Mouse (Mus musculus): Measurements from ENCODE around the gene Knop1. TPM values are rescaled to one million over a fixed set of nuclear protein-coding genes. Genes with fewer than 3 reads are reported as not detected.

The Knop1 gene
- polyA plus RNA-seq, 1 experiment: 16.4 TPM

DNA sequence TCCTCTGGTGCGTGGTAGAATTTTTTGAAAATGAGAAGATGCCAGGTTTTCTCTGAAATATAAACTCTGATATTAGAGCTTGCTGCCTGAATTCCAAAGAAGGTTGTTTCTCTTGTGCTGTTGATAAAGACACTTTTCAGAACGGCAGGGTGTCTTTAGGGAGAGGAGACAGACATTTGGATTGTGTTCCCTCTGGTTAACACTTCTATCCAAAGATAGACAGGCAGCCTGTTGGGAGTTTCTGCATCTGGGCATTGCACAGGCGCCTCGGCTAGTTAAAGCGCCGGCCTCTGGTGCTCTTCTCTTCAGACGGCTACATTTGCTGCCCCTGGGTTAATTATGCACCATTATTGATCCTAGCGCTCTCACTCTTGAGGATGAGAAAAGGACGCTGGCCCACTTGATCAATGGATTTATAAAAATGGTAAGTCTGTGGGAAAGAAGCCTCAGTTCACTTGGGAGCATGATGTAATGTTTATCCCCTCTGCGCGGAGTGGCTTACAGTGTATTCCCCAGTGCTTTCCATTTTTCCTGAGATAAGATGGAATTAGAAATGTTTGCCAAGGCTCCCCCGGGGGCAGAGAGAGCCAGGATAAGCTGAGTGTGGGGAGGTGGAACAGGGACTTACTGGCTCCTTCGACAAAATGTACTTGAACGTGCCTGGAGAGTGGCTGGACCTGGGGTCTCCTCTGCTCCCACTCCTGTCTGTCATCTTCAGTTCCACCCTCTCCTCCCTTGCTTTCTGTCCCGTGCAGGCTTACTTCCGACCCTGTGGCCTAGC lies 49.2 kb downstream of the Knop1 start:
- no peak for DNase-seq
- 65% methylated on average over 16 of the region's 16 CpGs for WGBS
- no peak for TF ChIP-seq POLR2A (IDR thresholded peaks at IDR 0.05; ENCODE audit: borderline replicate concordance, insufficient read depth, low read length)
- TF ChIP-seq CTCF (IDR thresholded peaks at IDR 0.05; ENCODE audit: borderline replicate concordance, insufficient read depth, low read depth, low read length): no peak
- Histone ChIP-seq H3K27me3 (ENCODE audit: control insufficient read depth, insufficient read depth, low read length) (no peaks in the 10 kb centered on the region), H3K4me3 (replicated peaks; ENCODE audit: insufficient read depth, low read depth, low read length) (no peak overlapping the region), H3K4me1 (ENCODE audit: control insufficient read depth, insufficient read depth, low read length) (peaks cover 3% of the 10 kb centered on the region), H3K27ac (ENCODE audit: insufficient read depth, low read length) (no peak overlapping the region)

DNA sequence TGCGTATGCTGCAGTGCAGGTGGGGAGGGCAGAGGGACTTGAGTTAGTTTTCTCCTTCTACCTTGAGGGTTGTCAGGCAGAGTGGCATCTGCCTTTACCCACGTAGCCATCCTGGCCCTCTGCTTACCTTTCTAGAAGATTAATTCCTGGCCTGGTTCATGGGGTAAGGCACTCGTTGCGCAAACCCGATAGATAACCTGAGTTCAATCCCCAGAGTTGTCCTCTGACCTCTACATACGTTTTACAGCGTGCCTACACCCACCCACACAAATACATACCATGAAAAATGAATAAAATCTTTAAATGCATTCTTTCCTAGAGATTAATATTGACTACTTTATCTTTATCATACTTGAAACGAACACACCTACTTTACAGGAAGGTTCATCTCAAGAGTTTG lies 52.6 kb downstream of the Knop1 start:
- Histone ChIP-seq H3K27ac (ENCODE audit: insufficient read depth, low read length) (no peak overlapping the region), H3K4me3 (replicated peaks; ENCODE audit: insufficient read depth, low read depth, low read length) (no peak overlapping the region), H3K4me1 (ENCODE audit: control insufficient read depth, insufficient read depth, low read length) (peaks cover 3% of the 10 kb centered on the region), H3K27me3 (ENCODE audit: control insufficient read depth, insufficient read depth, low read length) (no peaks in the 10 kb centered on the region)
- WGBS: 96% methylated on average over 8 of the region's 8 CpGs
- no peak for DNase-seq
- TF ChIP-seq CTCF (IDR thresholded peaks at IDR 0.05; ENCODE audit: borderline replicate concordance, insufficient read depth, low read depth, low read length) (no peak), POLR2A (IDR thresholded peaks at IDR 0.05; ENCODE audit: borderline replicate concordance, insufficient read depth, low read length) (no peak)

GRCm38 (mm10) chr7:118801791-118802190 lies 54.3 kb downstream of the Knop1 start:
- 75% methylated on average over 3 of the region's 3 CpGs for WGBS
- Histone ChIP-seq H3K27ac (ENCODE audit: insufficient read depth, low read length) (no peak overlapping the region), H3K4me3 (replicated peaks; ENCODE audit: insufficient read depth, low read depth, low read length) (no peak overlapping the region), H3K4me1 (ENCODE audit: control insufficient read depth, insufficient read depth, low read length) (peaks cover 3% of the 10 kb centered on the region; the same call in 1 of the 2 replicates), H3K27me3 (ENCODE audit: control insufficient read depth, insufficient read depth, low read length) (no peaks in the 10 kb centered on the region)
- no peak for DNase-seq
- TF ChIP-seq POLR2A (IDR thresholded peaks at IDR 0.05; ENCODE audit: borderline replicate concordance, insufficient read depth, low read length) (no peak), CTCF (IDR thresholded peaks at IDR 0.05; ENCODE audit: borderline replicate concordance, insufficient read depth, low read depth, low read length) (no peak)

- Histone ChIP-seq H3K4me3 (replicated peaks; ENCODE audit: insufficient read depth, low read depth, low read length) (no peak overlapping the region), H3K4me1 (ENCODE audit: control insufficient read depth, insufficient read depth, low read length) (no peaks in the 10 kb centered on the region), H3K27me3 (ENCODE audit: control insufficient read depth, insufficient read depth, low read length) (no peaks in the 10 kb centered on the region), H3K27ac (ENCODE audit: insufficient read depth, low read length) (no peak overlapping the region)
- WGBS: 87% methylated on average over 15 of the region's 15 CpGs
- DNase-seq: no peak
- no peak for TF ChIP-seq CTCF (IDR thresholded peaks at IDR 0.05; ENCODE audit: borderline replicate concordance, insufficient read depth, low read depth, low read length)
- TF ChIP-seq POLR2A (IDR thresholded peaks at IDR 0.05; ENCODE audit: borderline replicate concordance, insufficient read depth, low read length): no peak
Measured at GRCm38 (mm10) chr7:118800112-118800734, 55.8 kb downstream of the Knop1 start.

- TF ChIP-seq POLR2A (IDR thresholded peaks at IDR 0.05; ENCODE audit: borderline replicate concordance, insufficient read depth, low read length) (no peak), CTCF (IDR thresholded peaks at IDR 0.05; ENCODE audit: borderline replicate concordance, insufficient read depth, low read depth, low read length) (no peak)
- Histone ChIP-seq H3K27ac (ENCODE audit: insufficient read depth, low read length) (no peak overlapping the region), H3K27me3 (ENCODE audit: control insufficient read depth, insufficient read depth, low read length) (no peaks in the 10 kb centered on the region), H3K4me3 (replicated peaks; ENCODE audit: insufficient read depth, low read depth, low read length) (no peak overlapping the region), H3K4me1 (ENCODE audit: control insufficient read depth, insufficient read depth, low read length) (peaks cover 2% of the 10 kb centered on the region; the same call in 1 of the 2 replicates)
- no peak for DNase-seq
- 89% methylated on average over 6 of the region's 6 CpGs for WGBS
Measured at GRCm38 (mm10) chr7:118798105-118798570, 57.9 kb downstream of the Knop1 start.

GRCm38 (mm10) chr7:118797600-118797999 lies 58.5 kb downstream of the Knop1 start:
- whole genome bisulfite sequencing: 79% methylated on average over 7 of the region's 7 CpGs
- no peak for TF ChIP-seq CTCF (IDR thresholded peaks at IDR 0.05; ENCODE audit: borderline replicate concordance, insufficient read depth, low read depth, low read length)
- TF ChIP-seq POLR2A (IDR thresholded peaks at IDR 0.05; ENCODE audit: borderline replicate concordance, insufficient read depth, low read length): no peak
- no peak for DNase-seq
- no peaks in the 10 kb centered on the region for H3K27me3 ChIP-seq (ENCODE audit: control insufficient read depth, insufficient read depth, low read length)
- no peak overlapping the region for H3K4me3 ChIP-seq (replicated peaks; ENCODE audit: insufficient read depth, low read depth, low read length)
- H3K27ac ChIP-seq (ENCODE audit: insufficient read depth, low read length): no peak overlapping the region
- peaks cover 2% of the 10 kb centered on the region; the same call in 1 of the 2 replicates for H3K4me1 ChIP-seq (ENCODE audit: control insufficient read depth, insufficient read depth, low read length)

DNA sequence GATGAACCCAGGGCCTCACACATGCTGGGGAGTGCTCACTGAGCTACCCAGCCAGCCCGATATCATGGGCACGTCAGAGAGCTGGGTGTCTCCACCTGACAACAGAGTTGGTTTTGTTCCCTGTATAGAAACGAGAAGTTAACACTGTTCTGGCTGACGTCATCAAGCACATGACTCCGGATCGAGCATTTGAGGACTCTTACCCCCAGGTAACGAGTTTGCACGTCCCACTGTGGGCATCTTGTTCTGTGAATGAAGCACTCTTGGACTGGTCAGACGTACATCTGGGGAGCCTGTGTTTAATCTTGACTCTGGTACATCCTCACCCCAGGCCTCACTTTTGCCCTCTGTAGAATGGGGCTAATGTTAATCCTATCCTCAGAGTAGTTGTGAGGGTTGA lies 59.2 kb downstream of the Knop1 start:
- TF ChIP-seq CTCF (IDR thresholded peaks at IDR 0.05; ENCODE audit: borderline replicate concordance, insufficient read depth, low read depth, low read length) (no peak), POLR2A (IDR thresholded peaks at IDR 0.05; ENCODE audit: borderline replicate concordance, insufficient read depth, low read length) (no peak)
- Histone ChIP-seq H3K4me1 (ENCODE audit: control insufficient read depth, insufficient read depth, low read length) (peaks cover 2% of the 10 kb centered on the region; the same call in 1 of the 2 replicates), H3K4me3 (replicated peaks; ENCODE audit: insufficient read depth, low read depth, low read length) (no peak overlapping the region), H3K27me3 (ENCODE audit: control insufficient read depth, insufficient read depth, low read length) (no peaks in the 10 kb centered on the region), H3K27ac (ENCODE audit: insufficient read depth, low read length) (no peak overlapping the region)
- DNase-seq: no peak
- 90% methylated on average over 9 of the region's 9 CpGs for WGBS

All from cerebellum, adult 2 months (tissue).